Mouse (Mus musculus): ENCODE results near the gene Gzmm. TPM values are rescaled to one million over a fixed set of nuclear protein-coding genes. Genes with fewer than 3 reads are reported as not detected.

Gzmm gene
- total RNA-seq, 1 experiment, result 2.5 TPM

GRCm38 (mm10) chr10:79729357-79729965 is 40.6 kb downstream of the Gzmm start:
- Histone ChIP-seq H3K36me3 (ENCODE audit: control insufficient read depth, insufficient read depth, low read length, poor library complexity, severe bottlenecking) (no peaks in the 10 kb centered on the region; the same call in 1 of the 2 replicates), H3K9ac (ENCODE audit: insufficient read depth, low read depth, low read length, poor library complexity, severe bottlenecking) (no peak overlapping the region), H3K4me1 (ENCODE audit: control insufficient read depth in 2 of 2, insufficient read depth in 2 of 2, low read length in 2 of 2, poor library complexity in 1 of 2) (peaks cover 0 to 7% of the 10 kb centered on the region in 2 experiments; a peak in 1 of 4 replicates), H3K27ac (ENCODE audit: insufficient read depth, low read depth, low read length, poor library complexity, severe bottlenecking) (no peak overlapping the region), H3K9me3 (ENCODE audit: control insufficient read depth, insufficient read depth, low read depth, low read length) (no peaks in the 10 kb centered on the region), H3K4me3 (ENCODE audit: insufficient read depth in 1 of 2, low read depth in 1 of 2, low read length in 2 of 2, poor library complexity in 1 of 2, severe bottlenecking in 1 of 2) (no peak overlapping the region)
- TF ChIP-seq HCFC1 (IDR thresholded peaks at IDR 0.05; ENCODE audit: borderline replicate concordance, insufficient read depth, low read length) (no peak), CHD2 (IDR thresholded peaks at IDR 0.05; ENCODE audit: low read depth, low read length) (no peak), MAFK (IDR thresholded peaks at IDR 0.05; ENCODE audit: insufficient read depth, low read depth, low read length) (no peak), ZC3H11A (IDR thresholded peaks at IDR 0.05; ENCODE audit: borderline replicate concordance, low read depth, low read length) (no peak), ZNF384 (IDR thresholded peaks at IDR 0.05; ENCODE audit: low read depth, low read length) (no peak)
- DNase-seq (ENCODE audit: low read depth, low spot score), result no peak
- in situ Hi-C loops (cut with MboI; ENCODE audit: low sequenced_read_pairs in 2 of 2, unreplicated experiment in 2 of 2), result no loop called here

- Histone ChIP-seq H3K27ac (ENCODE audit: insufficient read depth, low read depth, low read length, poor library complexity, severe bottlenecking) (no peak overlapping the region), H3K36me3 (ENCODE audit: control insufficient read depth, insufficient read depth, low read length, poor library complexity, severe bottlenecking) (peaks cover 16% of the 10 kb centered on the region), H3K9me3 (ENCODE audit: control insufficient read depth, insufficient read depth, low read depth, low read length) (peaks cover 3% of the 10 kb centered on the region; the same call in 1 of the 2 replicates), H3K4me1 (ENCODE audit: control insufficient read depth in 2 of 2, insufficient read depth in 2 of 2, low read length in 2 of 2, poor library complexity in 1 of 2) (peaks cover 0 to 5% of the 10 kb centered on the region in 2 experiments; a peak in 1 of 4 replicates), H3K9ac (ENCODE audit: insufficient read depth, low read depth, low read length, poor library complexity, severe bottlenecking) (no peak overlapping the region), H3K4me3 (ENCODE audit: insufficient read depth in 1 of 2, low read depth in 1 of 2, low read length in 2 of 2, poor library complexity in 1 of 2, severe bottlenecking in 1 of 2) (no peak overlapping the region)
- no peak for TF ChIP-seq MAFK (IDR thresholded peaks at IDR 0.05; ENCODE audit: insufficient read depth, low read depth, low read length)
- no peak for TF ChIP-seq HCFC1 (IDR thresholded peaks at IDR 0.05; ENCODE audit: borderline replicate concordance, insufficient read depth, low read length)
- TF ChIP-seq ZNF384 (IDR thresholded peaks at IDR 0.05; ENCODE audit: low read depth, low read length), result no peak
- no peak for TF ChIP-seq ZC3H11A (IDR thresholded peaks at IDR 0.05; ENCODE audit: borderline replicate concordance, low read depth, low read length)
- no peak for TF ChIP-seq CHD2 (IDR thresholded peaks at IDR 0.05; ENCODE audit: low read depth, low read length)
- DNase-seq (ENCODE audit: low read depth, low spot score), result no peak
- in situ Hi-C loops (cut with MboI; ENCODE audit: low sequenced_read_pairs in 2 of 2, unreplicated experiment in 2 of 2), result no loop called here
Measured at GRCm38 (mm10) chr10:79732500-79732899, 43.7 kb downstream of the Gzmm start.

GRCm38 (mm10) chr10:79733847-79734246 is 45.0 kb downstream of the Gzmm start:
- peaks cover 30% of the 10 kb centered on the region for H3K36me3 ChIP-seq (ENCODE audit: control insufficient read depth, insufficient read depth, low read length, poor library complexity, severe bottlenecking)
- in situ Hi-C loops (cut with MboI; ENCODE audit: low sequenced_read_pairs in 2 of 2, unreplicated experiment in 2 of 2), result no loop called here
- H3K4me3 ChIP-seq (ENCODE audit: insufficient read depth in 1 of 2, low read depth in 1 of 2, low read length in 2 of 2, poor library complexity in 1 of 2, severe bottlenecking in 1 of 2), result no peak overlapping the region
- peaks cover 11% of the 10 kb centered on the region; the same call in 1 of the 2 replicates for H3K9me3 ChIP-seq (ENCODE audit: control insufficient read depth, insufficient read depth, low read depth, low read length)
- peaks cover 0 to 2% of the 10 kb centered on the region in 2 experiments; a peak in 1 of 4 replicates for H3K4me1 ChIP-seq (ENCODE audit: control insufficient read depth in 2 of 2, insufficient read depth in 2 of 2, low read length in 2 of 2, poor library complexity in 1 of 2)
- no peak overlapping the region for H3K27ac ChIP-seq (ENCODE audit: insufficient read depth, low read depth, low read length, poor library complexity, severe bottlenecking)
- no peak for DNase-seq (ENCODE audit: low read depth, low spot score)
- TF ChIP-seq ZC3H11A (IDR thresholded peaks at IDR 0.05; ENCODE audit: borderline replicate concordance, low read depth, low read length), result no peak
- no peak for TF ChIP-seq MAFK (IDR thresholded peaks at IDR 0.05; ENCODE audit: insufficient read depth, low read depth, low read length)
- TF ChIP-seq HCFC1 (IDR thresholded peaks at IDR 0.05; ENCODE audit: borderline replicate concordance, insufficient read depth, low read length), result no peak
- no peak for TF ChIP-seq ZNF384 (IDR thresholded peaks at IDR 0.05; ENCODE audit: low read depth, low read length)
- TF ChIP-seq CHD2 (IDR thresholded peaks at IDR 0.05; ENCODE audit: low read depth, low read length), result no peak
- H3K9ac ChIP-seq (ENCODE audit: insufficient read depth, low read depth, low read length, poor library complexity, severe bottlenecking), result no peak overlapping the region

GRCm38 (mm10) chr10:79735361-79735760 is 46.5 kb downstream of the Gzmm start:
- H3K36me3 ChIP-seq (ENCODE audit: control insufficient read depth, insufficient read depth, low read length, poor library complexity, severe bottlenecking), result peaks cover 45% of the 10 kb centered on the region
- H3K27ac ChIP-seq (ENCODE audit: insufficient read depth, low read depth, low read length, poor library complexity, severe bottlenecking), result no peak overlapping the region
- peaks cover 18% of the 10 kb centered on the region; the same call in 1 of the 2 replicates for H3K9me3 ChIP-seq (ENCODE audit: control insufficient read depth, insufficient read depth, low read depth, low read length)
- in situ Hi-C loops (cut with MboI; ENCODE audit: low sequenced_read_pairs in 2 of 2, unreplicated experiment in 2 of 2), result no loop called here
- H3K9ac ChIP-seq (ENCODE audit: insufficient read depth, low read depth, low read length, poor library complexity, severe bottlenecking), result peak overlapping the region; percentile 29
- TF ChIP-seq MAFK (IDR thresholded peaks at IDR 0.05; ENCODE audit: insufficient read depth, low read depth, low read length) (no peak), CHD2 (IDR thresholded peaks at IDR 0.05; ENCODE audit: low read depth, low read length) (no peak), HCFC1 (IDR thresholded peaks at IDR 0.05; ENCODE audit: borderline replicate concordance, insufficient read depth, low read length) (no peak), ZC3H11A (IDR thresholded peaks at IDR 0.05; ENCODE audit: borderline replicate concordance, low read depth, low read length) (no peak), ZNF384 (IDR thresholded peaks at IDR 0.05; ENCODE audit: low read depth, low read length) (no peak)
- no peak for DNase-seq (ENCODE audit: low read depth, low spot score)
- H3K4me1 ChIP-seq (ENCODE audit: control insufficient read depth in 2 of 2, insufficient read depth in 2 of 2, low read length in 2 of 2, poor library complexity in 1 of 2), result no peaks in the 10 kb centered on the region
- H3K4me3 ChIP-seq (ENCODE audit: insufficient read depth in 1 of 2, low read depth in 1 of 2, low read length in 2 of 2, poor library complexity in 1 of 2, severe bottlenecking in 1 of 2), result peak overlapping the region; percentile 58 to 65
